Mouse (Mus musculus) brain, adult 2 months (tissue): ENCODE measurements at regions not wholly inside any gene's neighbourhood (a gene's known extent, or its start where the extent isn't known, plus 50 kb on each side); places are given as distances from the start of the nearest gene placed in this dataset.
A peak's percentile ranks its signal among the peaks of the same experiment; 100 is the strongest.

Source experiments
- DNase-seq: peaks from one replicate; pipeline ENCODE4 v3.0.0; 2011; ENCODE audit warnings: low read depth, low spot score

DNA sequence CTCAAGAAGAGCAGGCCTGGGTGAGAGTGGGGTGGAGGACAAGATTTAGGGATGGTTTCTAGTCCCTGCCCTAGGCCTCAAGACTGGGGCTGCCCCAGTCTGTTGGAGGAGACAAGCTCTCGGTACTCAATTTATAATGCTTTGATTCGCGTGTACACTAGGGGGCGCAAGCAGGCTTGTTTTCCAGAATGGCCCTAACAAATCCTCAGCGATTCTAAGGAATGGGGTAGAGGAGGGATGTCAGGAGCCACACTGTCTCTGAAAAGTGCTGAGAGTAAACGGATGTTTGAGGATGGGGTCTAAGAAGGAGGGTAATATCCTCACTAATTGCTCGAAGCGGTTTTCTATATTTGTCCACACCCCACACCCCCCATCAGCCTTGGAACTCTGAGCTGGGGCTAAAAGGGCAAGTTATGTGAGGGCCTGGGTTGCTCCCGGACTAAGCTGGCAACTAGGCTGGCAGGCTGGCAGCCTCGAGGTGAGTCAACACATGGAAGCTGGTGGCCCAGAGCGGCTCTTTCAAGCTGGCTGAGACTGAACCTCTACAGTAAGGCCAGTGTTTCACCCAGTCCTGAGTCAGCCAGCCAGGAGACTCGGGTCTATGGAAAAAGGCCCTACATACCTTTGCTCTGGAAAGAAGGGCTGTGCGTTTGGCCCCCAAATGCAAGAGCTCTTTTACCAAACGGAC is 176.7 kb downstream of the Ttc8 start:
- DNase-seq: peak; percentile 94

DNA sequence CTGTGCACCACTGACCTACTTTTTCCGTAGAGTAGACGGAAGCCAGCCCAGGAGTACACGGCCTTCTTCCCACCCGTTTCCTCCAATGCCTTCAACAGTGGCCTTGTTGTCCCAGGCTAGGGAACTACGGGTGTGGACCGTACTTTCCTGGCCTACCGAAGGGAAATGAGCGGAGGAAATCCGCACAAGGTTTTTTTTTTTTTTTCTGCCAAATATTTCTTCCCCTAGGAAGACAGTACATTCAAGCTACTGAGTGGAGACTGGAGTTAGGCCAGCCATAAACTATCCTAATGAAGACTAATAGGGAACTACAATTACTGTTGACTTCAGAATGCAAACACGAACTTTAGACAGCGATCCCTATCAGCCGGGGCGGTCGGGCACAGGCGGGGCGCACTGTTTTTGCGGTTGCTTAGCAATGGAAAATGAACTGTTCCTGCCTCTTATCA is 177.3 kb downstream of the Ttc8 start:
- no peak for DNase-seq

DNA sequence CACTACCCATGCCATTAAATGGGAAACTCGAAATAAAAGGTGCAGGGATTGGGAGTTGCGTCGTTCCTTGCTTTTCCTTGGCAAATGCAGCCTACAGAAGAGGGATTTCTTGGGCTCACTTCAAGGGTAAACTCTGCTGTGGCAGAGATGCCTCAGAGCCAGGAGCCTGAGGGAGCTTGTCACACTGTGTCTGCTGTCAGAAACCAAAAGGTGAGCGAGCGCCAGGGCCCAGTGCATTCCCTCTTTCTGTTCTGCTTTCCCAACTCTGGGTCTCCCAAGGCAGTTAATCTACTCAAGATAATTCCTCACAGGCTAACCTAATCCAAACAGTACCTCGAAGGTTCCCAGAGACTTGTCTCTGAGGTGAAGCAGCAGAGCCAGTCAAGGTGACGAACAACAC is 179.5 kb downstream of the Ttc8 start:
- DNase-seq: no peak

DNA sequence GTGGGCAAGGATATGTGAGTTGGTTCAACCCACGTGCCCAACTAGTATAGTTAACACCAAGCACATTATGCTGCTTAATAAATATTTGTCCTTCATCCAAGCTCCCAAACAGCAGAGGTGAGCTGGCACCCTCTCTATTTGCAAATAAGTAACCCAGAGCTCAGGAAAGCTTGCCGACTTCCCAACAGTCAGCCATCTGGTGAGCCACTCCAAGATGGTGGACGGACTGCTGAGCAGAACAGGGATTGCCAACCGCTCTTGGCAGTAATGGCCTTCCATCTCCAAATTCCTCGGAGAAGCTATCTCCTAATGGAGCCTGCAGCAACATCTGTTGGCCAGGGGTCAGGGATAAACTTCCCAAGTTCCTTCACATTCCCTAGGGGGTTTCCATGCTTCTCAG is 188.2 kb downstream of the Ttc8 start:
- peak; percentile 23 for DNase-seq

DNA sequence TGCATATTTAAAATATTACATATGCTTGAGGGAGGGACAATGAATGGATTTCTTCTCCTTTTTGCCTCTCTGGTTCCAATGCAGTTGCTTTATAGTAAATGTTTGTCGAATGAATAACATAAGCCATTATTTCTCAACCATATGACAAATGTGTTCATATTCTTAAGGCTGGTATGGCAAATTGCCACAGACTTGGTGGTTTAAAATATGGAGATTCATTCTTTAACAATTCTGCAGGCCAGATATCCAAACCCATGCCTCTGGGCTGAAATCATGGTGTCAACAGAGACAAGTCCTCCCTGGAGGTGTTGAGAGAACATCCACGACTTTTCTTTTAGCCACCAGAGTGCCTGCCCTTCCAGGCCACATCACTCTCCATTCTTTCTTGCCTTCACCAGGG is 193.4 kb downstream of the Ttc8 start:
- no peak for DNase-seq

DNA sequence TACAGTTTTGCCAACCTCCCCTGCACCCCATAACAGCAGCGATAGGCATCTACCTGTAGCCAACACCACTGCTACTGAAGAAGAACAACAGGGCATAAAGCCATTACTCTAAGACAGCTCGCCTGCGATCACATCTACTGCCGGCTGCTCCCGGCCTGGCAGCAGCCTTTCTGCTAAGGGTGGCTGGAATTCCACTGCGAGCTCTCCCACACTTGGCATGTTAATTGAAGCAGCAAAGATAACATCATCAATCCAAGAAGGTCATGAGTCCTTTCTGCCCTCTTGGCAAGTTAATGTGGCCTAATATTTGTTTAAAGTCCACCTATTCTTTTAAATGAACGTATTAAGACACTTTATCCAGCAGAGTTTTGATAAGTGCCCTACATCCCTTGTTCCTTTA is 196.1 kb downstream of the Ttc8 start:
- DNase-seq: no peak

DNA sequence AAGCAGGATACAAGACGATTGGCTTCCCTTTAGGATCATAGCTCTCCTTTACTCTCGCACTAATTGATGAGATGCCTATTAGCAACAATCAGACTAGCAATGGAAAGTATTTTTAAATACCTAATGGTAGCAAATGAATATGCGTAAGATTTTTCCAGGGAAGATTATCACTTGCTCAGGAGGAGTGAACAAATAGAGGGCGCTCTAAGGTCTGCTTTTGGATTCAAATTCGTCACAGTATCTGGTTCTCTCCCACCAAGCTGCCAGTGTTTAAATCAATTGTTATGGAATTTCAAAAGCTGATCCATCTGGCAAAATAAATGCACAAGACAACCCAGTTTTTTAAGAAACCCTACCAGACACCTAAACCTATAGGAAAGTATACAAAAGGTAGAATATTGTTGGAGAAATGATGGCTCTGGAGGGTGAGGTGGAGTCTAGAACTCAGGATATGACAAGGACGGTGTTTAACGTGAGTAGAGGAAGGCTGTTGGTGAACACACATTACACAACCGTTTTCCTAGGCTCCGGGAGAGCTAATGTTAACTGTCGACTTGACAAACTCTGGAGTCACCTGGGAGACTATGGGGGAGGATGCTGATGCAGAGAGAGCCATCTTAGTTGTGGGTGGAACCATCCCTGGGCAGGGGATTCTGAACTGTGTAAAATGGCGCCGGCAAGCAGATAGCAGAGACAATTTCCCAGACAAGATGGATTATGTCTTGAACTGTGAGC is 198.2 kb downstream of the Ttc8 start:
- DNase-seq: peak; percentile 68

DNA sequence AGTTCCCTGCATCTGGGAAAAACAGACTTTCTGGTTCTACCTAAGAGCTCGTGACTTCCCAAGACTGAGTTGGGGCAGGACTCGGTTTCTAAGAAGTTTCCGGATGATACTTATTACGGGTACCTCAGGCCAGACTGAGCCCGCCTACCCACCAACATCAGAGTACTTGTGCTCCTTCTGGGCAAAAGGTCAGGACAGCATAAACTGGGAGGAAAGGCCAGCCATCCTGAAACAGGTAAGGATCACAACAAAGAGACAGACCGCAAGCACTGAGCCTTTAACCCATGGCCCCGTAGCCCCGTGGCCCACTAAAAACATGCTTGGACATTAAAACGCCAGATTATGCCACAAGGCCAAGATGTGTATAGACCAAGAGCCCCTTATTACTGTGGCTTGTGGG is 199.6 kb downstream of the Ttc8 start:
- DNase-seq: no peak

DNA sequence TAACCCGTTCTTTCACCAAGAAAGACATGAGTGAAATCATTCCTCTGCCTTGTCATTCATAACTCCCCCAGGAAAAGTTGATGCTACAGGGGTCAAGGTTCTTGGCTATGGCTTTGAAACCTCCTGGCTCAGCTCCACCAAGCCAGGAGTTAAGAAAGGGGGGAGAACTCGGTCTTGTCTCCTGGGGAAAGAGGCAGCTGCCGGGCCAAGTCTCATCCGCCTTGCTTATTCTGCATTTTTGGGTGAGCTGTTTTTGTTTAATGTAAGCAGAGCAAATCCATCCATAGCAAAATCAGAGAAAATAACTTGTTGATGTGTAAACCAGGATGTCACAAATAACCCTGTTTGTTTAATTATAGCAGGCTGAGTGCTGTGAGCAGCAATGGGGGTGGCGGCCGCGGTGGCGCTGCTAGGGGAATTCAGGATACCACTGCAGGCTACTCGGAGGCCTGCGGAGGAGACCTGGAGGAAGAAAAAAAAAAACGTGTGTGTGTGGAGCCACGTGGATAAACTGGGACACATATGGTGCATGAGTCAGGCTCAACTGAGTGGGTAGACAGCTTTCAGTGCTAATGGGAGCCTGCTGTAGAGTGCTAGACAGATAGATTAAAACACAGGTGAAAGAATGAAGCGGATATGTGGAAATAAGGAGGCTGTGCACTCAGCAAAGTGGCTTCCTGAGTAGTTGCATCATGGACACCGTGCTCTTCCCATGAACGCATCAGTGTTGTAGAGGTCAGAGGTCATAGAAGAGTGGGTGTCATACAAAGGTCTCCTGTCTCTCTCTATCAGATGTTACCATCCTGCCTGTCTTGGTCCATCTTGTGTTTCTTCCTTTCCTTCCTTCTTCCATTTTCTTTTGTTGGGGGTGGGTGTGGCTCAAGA is 203.5 kb downstream of the Ttc8 start:
- DNase-seq: peak; percentile 96

DNA sequence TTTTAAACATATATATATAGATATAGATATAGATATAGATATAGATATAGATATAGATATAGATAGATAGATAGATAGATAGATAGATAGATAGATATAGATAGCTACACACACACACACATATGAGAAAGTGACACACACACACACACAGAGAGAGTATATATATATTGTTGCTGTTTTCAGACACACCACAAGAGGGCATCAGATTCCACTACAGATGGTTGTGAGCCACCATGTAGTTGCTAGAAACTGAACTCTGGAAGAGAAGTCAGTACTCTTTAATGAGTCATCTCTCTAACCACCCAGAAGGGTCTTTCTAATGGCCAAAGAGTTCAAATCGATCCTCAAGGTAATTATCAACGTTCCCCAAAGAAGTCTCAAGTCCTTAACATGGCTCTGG is 205.8 kb downstream of the Ttc8 start:
- DNase-seq: no peak
